Mouse (Mus musculus) adrenal gland, postnatal 10 days (tissue): ENCODE data around the gene Ppox. TPM values are rescaled to one million over a fixed set of nuclear protein-coding genes. Genes with fewer than 3 reads are reported as not detected.

ENCODE experiments used
- DNase-seq: peaks from one replicate; pipeline ENCODE4 v3.0.0; 2021; ENCODE audit warnings: mixed read lengths
- total RNA-seq, 2 experiments: library from RNA; stranded (reverse); gene quantifications; 2 replicates each; pipeline ENCODE4 v1.2.3; 2021

Gene Ppox
- total RNA-seq, 2 experiments from 2014 or later: 30.8 to 43.8 TPM

DNA sequence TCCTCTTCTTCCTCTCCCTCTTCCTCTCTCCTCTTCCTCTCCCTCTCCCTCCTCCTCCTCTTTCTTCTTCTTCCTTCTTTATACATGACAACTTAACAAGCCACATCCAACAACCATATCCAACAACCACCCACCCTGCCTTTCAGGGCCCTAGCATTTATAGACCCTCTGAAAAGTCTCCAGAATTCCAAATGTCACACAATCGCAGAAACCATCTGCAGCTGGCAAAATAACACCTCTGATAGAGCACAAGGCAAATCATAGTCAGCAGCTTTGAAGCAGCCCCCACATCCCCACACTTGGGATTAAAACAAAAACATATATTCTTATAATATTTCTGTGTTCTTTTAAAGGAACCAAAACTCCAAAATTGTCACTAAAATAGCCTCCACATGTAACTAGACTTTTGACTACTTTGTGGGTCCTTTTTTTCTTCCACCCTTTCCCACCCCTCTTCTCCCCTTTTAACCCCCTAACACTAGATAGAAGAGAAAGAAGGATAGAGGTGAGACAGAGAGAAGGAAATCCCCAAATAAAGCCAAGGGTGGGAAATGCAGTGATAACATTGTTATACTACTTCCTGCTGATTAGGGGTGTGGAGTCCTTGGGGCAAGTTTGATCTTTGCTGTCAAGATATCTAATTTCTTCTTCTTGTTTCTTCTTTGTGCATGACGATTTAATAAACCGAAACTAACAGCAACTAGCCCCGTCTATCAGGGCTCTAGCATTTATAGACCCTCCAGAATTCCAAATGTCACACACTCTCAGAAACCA is 14.8 kb downstream of the Ppox start:
- DNase-seq: no peak

GRCm38 (mm10) chr1:171263666-171264461 is 17.1 kb downstream of the Ppox start:
- DNase-seq: no peak

DNA sequence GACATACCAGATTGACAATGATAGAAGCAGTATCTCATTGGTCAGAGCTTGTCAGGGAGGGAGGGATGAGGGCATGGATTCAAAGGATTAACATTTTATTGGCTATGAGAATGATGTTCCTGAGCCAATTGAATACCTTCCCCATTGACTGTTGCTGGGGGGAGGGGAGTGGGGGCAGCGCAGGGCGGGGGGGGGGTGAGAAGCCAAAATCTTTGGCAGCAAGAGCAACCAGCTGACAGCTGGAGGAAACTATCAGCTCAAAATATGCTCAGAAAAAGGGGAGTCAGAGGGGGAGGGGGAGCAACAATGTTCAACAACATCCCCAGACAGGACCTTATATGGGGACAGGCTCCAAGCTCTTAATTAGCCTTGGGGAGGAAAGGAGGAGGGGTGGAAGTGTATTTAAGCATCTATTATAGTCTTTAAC is 17.8 kb downstream of the Ppox start:
- peak; percentile 38 for DNase-seq

- DNase-seq: peak; percentile 79
Observed at GRCm38 (mm10) chr1:171262594-171263130, 18.3 kb downstream of the Ppox start.

- DNase-seq: no peak
Observed at GRCm38 (mm10) chr1:171260316-171260715, 20.7 kb downstream of the Ppox start.

DNA sequence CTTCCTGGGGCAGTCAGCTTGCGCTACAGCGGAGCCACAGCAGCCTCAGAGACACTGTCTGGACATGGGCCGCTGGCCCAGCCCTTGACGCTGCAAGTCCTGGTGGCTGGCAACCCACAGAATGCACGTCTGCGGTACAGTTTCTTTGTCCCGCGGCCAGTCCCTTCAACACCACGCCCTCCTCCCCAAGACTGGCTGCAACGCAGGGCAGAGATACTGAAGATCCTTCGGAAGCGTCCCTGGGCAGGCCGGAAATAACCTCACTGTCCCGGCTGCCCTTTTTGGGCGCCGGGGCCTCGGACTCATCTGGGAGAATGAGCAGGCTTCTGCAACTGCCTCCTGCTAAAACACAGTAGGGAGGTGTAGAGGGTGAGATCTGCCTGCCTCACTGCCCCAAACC is 22.1 kb downstream of the Ppox start:
- no peak for DNase-seq

GRCm38 (mm10) chr1:171257781-171258180 is 23.2 kb downstream of the Ppox start:
- DNase-seq: no peak

- peak; percentile 79 for DNase-seq
Observed at GRCm38 (mm10) chr1:171256937-171257548, 23.9 kb downstream of the Ppox start.

GRCm38 (mm10) chr1:171256095-171256818 is 24.7 kb downstream of the Ppox start:
- peak; percentile 78 for DNase-seq

DNA sequence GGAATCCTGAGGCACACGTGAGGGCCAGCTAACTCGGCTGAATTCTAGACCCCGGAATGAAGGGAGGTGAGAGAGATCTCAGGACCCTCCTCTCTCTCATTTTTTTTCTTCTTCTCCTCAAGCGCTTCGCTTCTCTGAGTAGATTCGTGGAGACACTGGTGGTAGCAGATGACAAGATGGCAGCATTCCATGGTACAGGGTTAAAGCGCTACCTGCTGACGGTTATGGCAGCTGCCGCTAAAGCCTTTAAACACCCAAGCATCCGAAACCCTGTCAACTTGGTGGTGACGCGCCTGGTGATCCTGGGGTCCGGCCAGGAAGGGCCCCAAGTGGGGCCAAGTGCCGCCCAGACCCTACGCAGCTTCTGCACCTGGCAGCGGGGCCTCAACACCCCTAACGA is 28.6 kb downstream of the Ppox start:
- no peak for DNase-seq

DNA sequence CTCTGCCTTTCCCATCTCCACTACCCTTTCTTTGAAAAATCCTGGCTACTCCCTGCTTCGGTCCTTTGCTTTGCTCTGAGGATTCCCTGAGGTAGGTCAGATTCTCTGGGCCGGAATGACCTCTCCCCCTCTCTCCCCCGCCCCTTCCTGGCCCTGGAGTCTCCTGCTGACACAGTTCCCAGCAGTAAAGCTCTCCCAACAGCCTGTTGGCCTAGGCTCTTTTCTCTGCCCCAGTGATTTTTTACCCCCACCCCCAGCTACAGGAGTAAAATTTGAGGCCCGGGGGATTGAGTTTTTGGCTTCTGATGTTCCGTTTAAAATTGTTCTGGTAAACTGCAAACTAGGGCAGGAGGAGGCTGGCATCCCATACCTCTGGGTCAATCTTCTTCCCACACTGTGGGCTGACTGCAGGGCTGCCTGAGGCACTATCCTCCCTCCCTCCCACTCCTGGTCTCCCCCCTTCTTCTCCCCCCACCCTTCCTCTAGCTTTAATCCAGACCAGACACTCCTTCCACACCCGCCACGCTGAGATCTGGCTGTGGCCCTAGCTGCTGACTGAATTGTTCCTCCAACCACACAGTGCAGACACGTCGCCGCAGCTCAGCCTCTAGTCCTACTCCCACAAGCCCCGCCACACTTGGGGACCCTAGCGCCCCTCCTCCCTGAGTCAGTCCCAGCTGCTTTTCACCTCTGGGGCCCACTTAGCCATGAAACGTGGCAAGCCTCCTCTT is 29.2 kb downstream of the Ppox start:
- peak; percentile 63 for DNase-seq

GRCm38 (mm10) chr1:171250680-171251593 is 30.0 kb downstream of the Ppox start, which contains the start of gene Ndufs2:
Ndufs2 (minus strand) TSS chr1:171251388.
- DNase-seq: no peak

DNA sequence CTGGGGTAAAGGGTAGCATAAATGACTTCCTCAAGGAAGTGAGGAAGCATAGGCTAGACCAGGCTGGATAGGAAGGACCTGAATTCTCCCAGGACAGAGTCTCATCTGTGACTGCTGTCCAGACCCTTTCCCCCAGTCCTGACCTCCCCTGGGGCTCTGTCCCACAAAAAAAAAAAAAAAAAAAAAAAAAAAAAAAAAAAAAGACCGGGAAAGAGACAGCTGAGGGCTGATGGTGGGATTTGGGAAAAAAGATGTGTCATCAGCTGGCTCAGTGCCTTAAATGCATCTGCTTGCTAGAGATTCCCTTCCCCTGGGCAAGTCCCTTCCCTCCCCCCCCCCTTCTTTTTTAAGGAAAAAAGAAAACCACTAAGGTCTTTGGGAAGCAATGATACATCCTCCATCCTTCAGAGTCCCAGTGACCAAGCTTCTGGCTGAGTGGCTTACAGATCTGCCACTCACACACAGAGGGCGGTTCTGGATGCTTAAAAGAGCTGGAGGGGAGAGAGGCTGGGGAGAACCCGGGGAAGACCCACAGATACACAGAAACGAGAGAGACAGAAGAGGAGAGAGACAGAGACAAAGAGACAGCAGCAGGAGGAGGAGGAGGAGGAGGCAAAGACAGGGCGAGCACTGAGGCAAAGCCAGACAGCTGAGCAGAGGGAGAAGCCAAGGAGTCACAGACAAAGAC is 30.9 kb downstream of the Ppox start, which contains the start of gene Adamts4:
Gene Adamts4 (plus strand): TSS at position 509 of the 688 bp plus-strand sequence.
- DNase-seq: peak; percentile 54

DNA sequence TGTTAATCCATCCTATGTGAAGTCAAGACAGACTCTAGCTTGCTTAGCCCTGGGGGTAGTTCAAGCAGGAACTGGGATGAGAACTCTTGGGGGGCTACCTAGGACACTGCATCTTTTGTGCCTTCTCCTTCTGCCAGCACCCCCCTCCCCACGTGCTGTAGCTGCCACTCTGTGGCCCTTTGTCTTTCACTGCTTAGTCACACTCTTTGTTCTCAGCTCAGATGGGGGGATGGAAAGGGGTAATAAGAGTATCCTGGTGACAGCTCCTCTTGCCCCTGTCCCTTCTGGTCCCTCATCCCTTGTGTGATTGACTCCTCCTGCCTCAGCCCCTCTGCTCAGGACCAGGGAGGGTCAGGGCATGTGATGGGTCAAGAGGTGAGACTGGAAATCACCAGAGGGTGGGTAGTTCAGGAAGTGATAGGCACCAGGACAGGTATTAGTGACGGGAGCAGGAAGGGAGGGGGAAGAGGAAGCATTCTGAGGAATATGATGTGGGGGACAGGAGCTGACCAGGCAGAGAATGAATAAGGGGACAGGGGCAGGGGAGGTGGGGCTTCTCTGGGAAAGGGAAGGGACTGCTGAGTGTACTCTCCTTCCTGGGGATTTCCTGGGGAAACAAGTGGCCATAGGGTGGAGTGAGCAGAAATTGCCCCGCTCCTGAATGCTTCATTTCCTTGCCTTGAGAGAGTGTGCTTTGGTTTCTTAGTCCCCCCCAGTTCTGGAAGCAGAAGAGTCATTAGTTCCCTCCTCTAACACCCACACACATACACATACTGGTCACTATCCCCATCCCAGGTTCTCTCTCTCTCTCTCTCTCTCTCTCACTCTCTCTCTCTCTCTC is 32.4 kb downstream of the Ppox start:
- DNase-seq: no peak

DNA sequence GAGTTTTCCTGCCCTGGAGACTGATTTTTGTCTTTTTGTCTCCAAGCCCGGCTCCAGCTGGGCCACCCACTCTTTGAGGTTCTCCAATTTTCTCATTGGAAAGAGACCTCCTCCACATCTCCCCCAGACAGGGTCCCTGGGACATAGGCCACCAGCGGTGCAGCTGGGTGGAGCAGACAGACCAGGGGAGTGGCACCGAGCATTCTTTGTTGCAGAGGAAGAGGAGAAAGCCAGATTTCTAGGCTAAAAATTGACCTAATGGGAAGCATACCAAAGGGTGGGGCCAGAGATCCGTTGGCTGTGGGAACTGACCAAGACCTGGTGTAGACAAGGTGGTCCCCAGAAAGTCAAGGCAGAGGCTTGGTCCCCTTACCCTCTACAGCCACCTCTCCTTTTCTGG is 33.1 kb downstream of the Ppox start:
- DNase-seq: no peak

DNA sequence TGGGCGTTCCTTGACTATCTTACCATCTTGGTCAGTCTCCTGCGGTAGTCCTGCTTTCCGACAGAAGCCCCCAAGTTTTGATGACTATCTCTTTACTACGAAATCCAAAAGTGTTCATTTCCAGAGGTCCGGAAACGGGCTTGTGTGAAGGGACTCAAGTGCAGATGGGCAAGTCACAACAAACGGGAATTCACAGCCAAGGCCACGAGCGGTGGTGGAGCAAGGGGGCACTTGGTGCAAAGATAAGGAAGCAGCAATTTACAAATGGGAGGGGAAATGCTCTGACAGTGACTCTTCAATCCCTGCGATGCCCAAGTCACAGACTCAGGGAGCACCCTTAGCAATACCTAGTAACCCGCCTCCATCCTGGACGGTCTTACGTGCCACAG is 33.5 kb downstream of the Ppox start:
- DNase-seq: no peak

GRCm38 (mm10) chr1:171246709-171247452 is 34.1 kb downstream of the Ppox start:
- peak; percentile 98 for DNase-seq

GRCm38 (mm10) chr1:171245353-171245752 is 35.6 kb downstream of the Ppox start:
- no peak for DNase-seq
